Mouse (Mus musculus): ENCODE measurements around the gene Optc. TPM values are rescaled to one million over a fixed set of nuclear protein-coding genes. Genes with fewer than 3 reads are reported as not detected.

The Optc gene
- polyA plus RNA-seq, 1 experiment from 2014 or later = 2.9 TPM

GRCm38 (mm10) chr1:133934354-133934963 lies 26.7 kb upstream of the Optc start:
- H3K4me3 ChIP-seq = no peak overlapping the region
- no peak overlapping the region for H3K9ac ChIP-seq
- 84% methylated on average over 10 of the region's 10 CpGs for WGBS
- no peak overlapping the region for H3K27ac ChIP-seq
- H3K27me3 ChIP-seq (replicated peaks) = no peaks in the 10 kb centered on the region
- H3K36me3 ChIP-seq = no peaks in the 10 kb centered on the region
- H3K4me2 ChIP-seq (replicated peaks) = no peak overlapping the region
- no peak for ATAC-seq (ENCODE audit: low FRiP score, low read depth)
- H3K9me3 ChIP-seq = 0 out of 2 replicates have a peak, but pooled peaks cover 5% of the 10 kb centered on the region
- H3K4me1 ChIP-seq = no peaks in the 10 kb centered on the region; the same call in 1 of the 2 replicates

- WGBS = 64% methylated on average over 14 of the region's 14 CpGs
- Histone ChIP-seq H3K9ac (no peak overlapping the region), H3K9me3 (0 out of 2 replicates have a peak, but pooled peaks cover 5% of the 10 kb centered on the region), H3K4me1 (no peaks in the 10 kb centered on the region; the same call in 1 of the 2 replicates), H3K27ac (no peak overlapping the region), H3K4me2 (replicated peaks) (no peak overlapping the region), H3K4me3 (no peak overlapping the region), H3K36me3 (no peaks in the 10 kb centered on the region), H3K27me3 (replicated peaks) (no peaks in the 10 kb centered on the region)
- ATAC-seq (ENCODE audit: low FRiP score, low read depth) = no peak
Observed at GRCm38 (mm10) chr1:133933301-133934195, 25.7 kb upstream of the Optc start.

- Histone ChIP-seq H3K27ac (no peak overlapping the region), H3K9me3 (no peaks in the 10 kb centered on the region; the same call in 1 of the 2 replicates), H3K27me3 (replicated peaks) (no peaks in the 10 kb centered on the region), H3K4me1 (no peaks in the 10 kb centered on the region; the same call in 1 of the 2 replicates), H3K4me3 (no peak overlapping the region), H3K4me2 (replicated peaks) (no peak overlapping the region), H3K36me3 (no peaks in the 10 kb centered on the region), H3K9ac (no peak overlapping the region)
- 52% methylated on average over 3 of the region's 3 CpGs for WGBS
- no peak for ATAC-seq (ENCODE audit: low FRiP score, low read depth)
Observed at GRCm38 (mm10) chr1:133929980-133930379, 22.2 kb upstream of the Optc start.

GRCm38 (mm10) chr1:133925223-133925622 lies 17.4 kb upstream of the Optc start:
- H3K36me3 ChIP-seq = no peaks in the 10 kb centered on the region
- no peak for ATAC-seq (ENCODE audit: low FRiP score, low read depth)
- 92% methylated on average over 3 of the region's 3 CpGs for WGBS

GRCm38 (mm10) chr1:133924141-133924875 lies 16.5 kb upstream of the Optc start:
- Histone ChIP-seq H3K36me3 (no peaks in the 10 kb centered on the region), H3K27me3 (replicated peaks) (no peaks in the 10 kb centered on the region), H3K9me3 (no peaks in the 10 kb centered on the region; the same call in 1 of the 2 replicates), H3K27ac (no peak overlapping the region), H3K4me2 (replicated peaks) (peak overlapping the region; percentile 38), H3K4me3 (no peak overlapping the region), H3K9ac (no peak overlapping the region), H3K4me1 (peaks cover 29% of the 10 kb centered on the region)
- WGBS = 31% methylated on average over 7 of the region's 7 CpGs
- ATAC-seq (ENCODE audit: low FRiP score, low read depth) = peak; percentile 58

More at GRCm38 (mm10) chr1:133925223-133925622, 17.4 kb upstream of the Optc start:
- Histone ChIP-seq H3K4me2 (replicated peaks) (no peak overlapping the region), H3K27me3 (replicated peaks) (no peaks in the 10 kb centered on the region), H3K9ac (no peak overlapping the region), H3K9me3 (no peaks in the 10 kb centered on the region; the same call in 1 of the 2 replicates), H3K27ac (no peak overlapping the region), H3K4me1 (peaks cover 23% of the 10 kb centered on the region), H3K4me3 (no peak overlapping the region)

GRCm38 (mm10) chr1:133923071-133923470 lies 15.3 kb upstream of the Optc start:
- no peak for ATAC-seq (ENCODE audit: low FRiP score, low read depth)
- Histone ChIP-seq H3K36me3 (no peaks in the 10 kb centered on the region), H3K27ac (no peak overlapping the region), H3K4me3 (no peak overlapping the region), H3K4me2 (replicated peaks) (no peak overlapping the region), H3K27me3 (replicated peaks) (no peaks in the 10 kb centered on the region), H3K9ac (no peak overlapping the region), H3K4me1 (peaks cover 31% of the 10 kb centered on the region), H3K9me3 (no peaks in the 10 kb centered on the region; the same call in 1 of the 2 replicates)
- 93% methylated on average over 5 of the region's 5 CpGs for WGBS

- Histone ChIP-seq H3K4me3 (no peak within 1 kb of the TSS), H3K27ac (no peak within 1 kb of the TSS), H3K4me1 (peaks cover 38% of the 10 kb centered on the region), H3K9ac (no peak within 1 kb of the TSS), H3K4me2 (replicated peaks) (peak within 1 kb of the TSS; percentile 28), H3K9me3 (no peaks in the 10 kb centered on the region; the same call in 1 of the 2 replicates), H3K36me3 (no peaks in the 10 kb centered on the region), H3K27me3 (replicated peaks) (no peaks in the 10 kb centered on the region)
- ATAC-seq (ENCODE audit: low FRiP score, low read depth) = no peak
- 20% methylated on average over 8 of the region's 8 CpGs for WGBS
Observed at GRCm38 (mm10) chr1:133921304-133921751, 13.5 kb upstream of the Optc start, which contains the start of gene Prelp. TSS of gene Prelp (minus strand) at chr1:133921414.

- H3K36me3 ChIP-seq = no peaks in the 10 kb centered on the region
- H3K27me3 ChIP-seq (replicated peaks) = no peaks in the 10 kb centered on the region
- H3K4me1 ChIP-seq = peaks cover 38% of the 10 kb centered on the region
- peak overlapping the region; percentile 28 for H3K4me2 ChIP-seq (replicated peaks)
- WGBS = 43% methylated on average over 3 of the region's 3 CpGs
- H3K9ac ChIP-seq = no peak overlapping the region
- H3K27ac ChIP-seq = no peak overlapping the region
- no peaks in the 10 kb centered on the region; the same call in 1 of the 2 replicates for H3K9me3 ChIP-seq
- no peak overlapping the region for H3K4me3 ChIP-seq
- ATAC-seq (ENCODE audit: low FRiP score, low read depth) = no peak
Observed at GRCm38 (mm10) chr1:133920876-133921275, 13.1 kb upstream of the Optc start.

- Histone ChIP-seq H3K27ac (no peak overlapping the region), H3K9ac (no peak overlapping the region), H3K4me1 (peaks cover 38% of the 10 kb centered on the region), H3K9me3 (no peaks in the 10 kb centered on the region), H3K36me3 (no peaks in the 10 kb centered on the region), H3K4me3 (no peak overlapping the region), H3K27me3 (replicated peaks) (no peaks in the 10 kb centered on the region), H3K4me2 (replicated peaks) (peak overlapping the region; percentile 28)
- WGBS = 33% methylated on average over 3 of the region's 3 CpGs
- ATAC-seq (ENCODE audit: low FRiP score, low read depth) = no peak
Observed at GRCm38 (mm10) chr1:133920401-133920800, 12.6 kb upstream of the Optc start.

- no peaks in the 10 kb centered on the region for H3K27me3 ChIP-seq (replicated peaks)
- 43% methylated on average over 6 of the region's 6 CpGs for WGBS
- H3K4me2 ChIP-seq (replicated peaks) = peak overlapping the region; percentile 20
- H3K4me3 ChIP-seq = no peak overlapping the region
- H3K27ac ChIP-seq = no peak overlapping the region
- H3K36me3 ChIP-seq = no peaks in the 10 kb centered on the region
- no peak for ATAC-seq (ENCODE audit: low FRiP score, low read depth)
- H3K4me1 ChIP-seq = peaks cover 33% of the 10 kb centered on the region
- H3K9ac ChIP-seq = 0 out of 2 replicates have a peak overlapping the region, but pooled peaks have one; percentile 21
- H3K9me3 ChIP-seq = no peaks in the 10 kb centered on the region
Observed at GRCm38 (mm10) chr1:133918088-133918470, 10.3 kb upstream of the Optc start.

- H3K4me3 ChIP-seq = no peak overlapping the region
- WGBS = 29% methylated on average over 11 of the region's 11 CpGs
- no peaks in the 10 kb centered on the region for H3K27me3 ChIP-seq (replicated peaks)
- H3K36me3 ChIP-seq = no peaks in the 10 kb centered on the region
- ATAC-seq (ENCODE audit: low FRiP score, low read depth) = no peak
- peak overlapping the region; percentile 20 for H3K4me2 ChIP-seq (replicated peaks)
- no peaks in the 10 kb centered on the region for H3K9me3 ChIP-seq
- H3K27ac ChIP-seq = no peak overlapping the region
- H3K9ac ChIP-seq = 0 out of 2 replicates have a peak overlapping the region, but pooled peaks have one; percentile 21
- H3K4me1 ChIP-seq = peaks cover 33% of the 10 kb centered on the region
Observed at GRCm38 (mm10) chr1:133917456-133918087, 9.8 kb upstream of the Optc start.

Measured in neural tube, embryonic 12.5 days (tissue).